Mouse (Mus musculus) layer of hippocampus, adult 18-20 months (tissue): ENCODE measurements around the gene Fes. TPM values are rescaled to one million over a fixed set of nuclear protein-coding genes. Genes with fewer than 3 reads are reported as not detected.
"Not testable (repeated sequence)": the region's sequence is repeated elsewhere in the genome, so short reads cannot be mapped to it uniquely, and the experiment has no call there.

Experiments
- DNase-seq, 2 experiments: peaks; one replicate each; pipeline ENCODE4 v3.0.0; 2022; ENCODE audit warnings: low spot score in 2 of 2
- total RNA-seq, 2 experiments: library from RNA; stranded (reverse); gene quantifications; 2 replicates each; pipeline ENCODE4 v1.2.3; 2021

The Fes gene
- total RNA-seq, 2 experiments from 2014 or later = 5.2 to 6.0 TPM

- DNase-seq = no peak
Observed at GRCm38 (mm10) chr7:80405188-80405695, 17.5 kb upstream of the Fes start, which contains the start of gene Furin. Gene Furin, minus strand, starts transcription at chr7:80405436.

GRCm38 (mm10) chr7:80404101-80404894 is 16.6 kb upstream of the Fes start:
- no peak for DNase-seq

GRCm38 (mm10) chr7:80403551-80403950 is 15.8 kb upstream of the Fes start:
- peak in 1 of 2 experiments; percentile 46 for DNase-seq

- DNase-seq = peak in 1 of 2 experiments; percentile 54
Observed at GRCm38 (mm10) chr7:80402651-80403321, 15.0 kb upstream of the Fes start.

GRCm38 (mm10) chr7:80401860-80402641 is 14.3 kb upstream of the Fes start:
- DNase-seq = no peak

- peak in 1 of 2 experiments; percentile 42 for DNase-seq
Observed at GRCm38 (mm10) chr7:80401041-80401859, 13.5 kb upstream of the Fes start.

GRCm38 (mm10) chr7:80400571-80400970 is 12.8 kb upstream of the Fes start:
- no peak for DNase-seq

- no peak for DNase-seq
Observed at GRCm38 (mm10) chr7:80400099-80400498, 12.4 kb upstream of the Fes start.

GRCm38 (mm10) chr7:80398654-80399444 is 11.1 kb upstream of the Fes start:
- no peak for DNase-seq

- peak; percentile 32 to 66 for DNase-seq
Observed at GRCm38 (mm10) chr7:80397986-80398385, 10.2 kb upstream of the Fes start.

- not testable (repeated sequence) for DNase-seq
Observed at GRCm38 (mm10) chr7:80396427-80396826, 8.7 kb upstream of the Fes start.

- DNase-seq = no peak
Observed at GRCm38 (mm10) chr7:80394600-80394999, 6.9 kb upstream of the Fes start.

- DNase-seq = no peak
Observed at GRCm38 (mm10) chr7:80392119-80392518, 4.4 kb upstream of the Fes start.

- no peak for DNase-seq
Observed at GRCm38 (mm10) chr7:80387033-80387632, 613 bp downstream of the Fes start.

GRCm38 (mm10) chr7:80386235-80386930 is 1.4 kb downstream of the Fes start:
- DNase-seq = peak; percentile 73 to 92

GRCm38 (mm10) chr7:80382919-80383318 is 4.8 kb downstream of the Fes start:
- no peak for DNase-seq

- no peak for DNase-seq
Observed at GRCm38 (mm10) chr7:80379531-80379930, 8.2 kb downstream of the Fes start.

- peak in 1 of 2 experiments; percentile 63 for DNase-seq
Observed at GRCm38 (mm10) chr7:80377471-80377870, 10.3 kb downstream of the Fes start.

GRCm38 (mm10) chr7:80376192-80376591 is 11.6 kb downstream of the Fes start:
- DNase-seq = no peak
